Mouse (Mus musculus) large intestine, adult 2 months (tissue): ENCODE results near the gene Pde4c. TPM values are rescaled to one million over a fixed set of nuclear protein-coding genes. Genes with fewer than 3 reads are reported as not detected.

Source experiments
- DNase-seq: peaks from one replicate; pipeline ENCODE4 v3.0.0-alpha.2; 2012; ENCODE audit warnings: low read depth, low spot score
- WGBS: fragments of 180-500 bp; shearing (Covaris S2); methylation state at CpG from one replicate; pipeline ENCODE4 v1.1.7; 2018; 5-methylcytosine and 5-hydroxymethylcytosine counted together
- polyA plus RNA-seq: library from polyadenylated mRNA; depleted of rRNA; stranded (reverse); fragments of >200 nt; gene quantifications from 2 replicates; pipeline ENCODE4 v1.2.3, GENCODE M21; 2012

The Pde4c gene
- polyA plus RNA-seq, 1 experiment: 7.9 TPM

GRCm38 (mm10) chr8:70716521-70717400 lies 6.8 kb upstream of the Pde4c start:
- DNase-seq: no peak
- WGBS: 83% methylated on average over 40 of the region's 40 CpGs

- no peak for DNase-seq
- WGBS: 2% methylated on average over 19 of the region's 19 CpGs
Measured at GRCm38 (mm10) chr8:70718297-70718696, 5.2 kb upstream of the Pde4c start, which contains the start of gene Gm3336. Gm3336 (plus strand) TSS chr8:70718543.

GRCm38 (mm10) chr8:70719796-70720270 lies 3.7 kb upstream of the Pde4c start:
- no peak for DNase-seq
- 21% methylated on average over 9 of the region's 9 CpGs for WGBS

- no peak for DNase-seq
- 7% methylated on average over 3 of the region's 3 CpGs for WGBS
Measured at GRCm38 (mm10) chr8:70720739-70721138, 2.8 kb upstream of the Pde4c start.

- DNase-seq: no peak
- 89% methylated on average over 8 of the region's 8 CpGs for WGBS
Measured at GRCm38 (mm10) chr8:70721601-70722000, 1.9 kb upstream of the Pde4c start.

- no peak for DNase-seq
- 82% methylated on average over 12 of the region's 12 CpGs for WGBS
Measured at GRCm38 (mm10) chr8:70724216-70724615, 696 bp downstream of the Pde4c start.

GRCm38 (mm10) chr8:70725792-70726447 lies 2.4 kb downstream of the Pde4c start:
- 28% methylated on average over 14 of the region's 14 CpGs for WGBS
- no peak for DNase-seq

GRCm38 (mm10) chr8:70726721-70727120 lies 3.2 kb downstream of the Pde4c start:
- no peak for DNase-seq
- 55% methylated on average over 11 of the region's 11 CpGs for WGBS

GRCm38 (mm10) chr8:70729808-70730475 lies 6.4 kb downstream of the Pde4c start:
- no peak for DNase-seq
- 3% methylated on average over 34 of the region's 34 CpGs for WGBS

- 74% methylated on average over 4 of the region's 4 CpGs for WGBS
- DNase-seq: no peak
Measured at GRCm38 (mm10) chr8:70730956-70731355, 7.4 kb downstream of the Pde4c start.

GRCm38 (mm10) chr8:70737705-70738104 lies 14.2 kb downstream of the Pde4c start:
- 60% methylated on average over 5 of the region's 5 CpGs for WGBS
- no peak for DNase-seq

GRCm38 (mm10) chr8:70738211-70738610 lies 14.7 kb downstream of the Pde4c start:
- no peak for DNase-seq

GRCm38 (mm10) chr8:70741661-70742060 lies 18.1 kb downstream of the Pde4c start:
- no peak for DNase-seq
- WGBS: 54% methylated on average over 5 of the region's 5 CpGs

More at GRCm38 (mm10) chr8:70738211-70738610, 14.7 kb downstream of the Pde4c start:
- WGBS: 59% methylated on average over 3 of the region's 3 CpGs

- 68% methylated on average over 11 of the region's 11 CpGs for WGBS
Measured at GRCm38 (mm10) chr8:70742176-70742575, 18.7 kb downstream of the Pde4c start.

GRCm38 (mm10) chr8:70742981-70743655 lies 19.6 kb downstream of the Pde4c start:
- DNase-seq: no peak
- 15% methylated on average over 38 of the region's 38 CpGs for WGBS

More at GRCm38 (mm10) chr8:70742176-70742575, 18.7 kb downstream of the Pde4c start:
- no peak for DNase-seq

- WGBS: 9% methylated on average over 48 of the region's 48 CpGs
- DNase-seq: no peak
Measured at GRCm38 (mm10) chr8:70743656-70744590, 20.4 kb downstream of the Pde4c start.

- DNase-seq: no peak
- 36% methylated on average over 11 of the region's 11 CpGs for WGBS
Measured at GRCm38 (mm10) chr8:70744806-70745205, 21.3 kb downstream of the Pde4c start.

- no peak for DNase-seq
- WGBS: 63% methylated on average over 19 of the region's 19 CpGs
Measured at GRCm38 (mm10) chr8:70745691-70746220, 22.2 kb downstream of the Pde4c start.
